Mouse (Mus musculus): ENCODE results near the gene Olfr222.

GRCm38 (mm10) chr11:59575726-59576125, 309 bp downstream of the Olfr222 start:
- TF ChIP-seq GATA1 (IDR thresholded peaks at IDR 0.05; ENCODE audit: borderline replicate concordance, low read length) = no peak
- TF ChIP-seq CTCF (IDR thresholded peaks at IDR 0.05; ENCODE audit: low read depth, low read length) = no peak
- no peak for TF ChIP-seq TAL1 (conservative IDR thresholded peaks at IDR 0.05; ENCODE audit: low read depth, low read length)

Data from G1E (cell line).